Mouse (Mus musculus) ES-Bruce4 (cell line): Measurements from ENCODE around the gene Lysmd1. TPM values are rescaled to one million over a fixed set of nuclear protein-coding genes. Genes with fewer than 3 reads are reported as not detected.
"Not testable (repeated sequence)": the region's sequence is repeated elsewhere in the genome, so short reads cannot be mapped to it uniquely, and the experiment has no call there.

Experiments used
- H3K27ac ChIP-seq: 2 replicates; pipeline ENCODE4 v1.5.1; 2012; ENCODE audit warnings: low read length, inconsistent platforms; ENCODE audit not compliant: insufficient read depth
- H3K27me3 ChIP-seq: 2 replicates; pipeline ENCODE4 v1.6.1; 2012; ENCODE audit warnings: mild to moderate bottlenecking, low read length, inconsistent platforms; ENCODE audit not compliant: control insufficient read depth, poor library complexity, insufficient read depth, severe bottlenecking
- H3K36me3 ChIP-seq: 2 replicates; pipeline ENCODE4 v1.6.1; 2012; ENCODE audit warnings: inconsistent platforms, mild to moderate bottlenecking, low read length, moderate library complexity; ENCODE audit not compliant: control insufficient read depth, poor library complexity, insufficient read depth, severe bottlenecking
- H3K4me1 ChIP-seq: one replicate; pipeline ENCODE4 v1.8.1; 2011; ENCODE audit warnings: low read length; ENCODE audit not compliant: control insufficient read depth, insufficient read depth
- H3K4me3 ChIP-seq: 2 replicates; pipeline ENCODE4 v1.5.1; 2011; ENCODE audit warnings: low read depth, mild to moderate bottlenecking, low read length
- H3K9ac ChIP-seq: 2 replicates; pipeline ENCODE4 v1.6.1; 2012; ENCODE audit warnings: low read depth, mild to moderate bottlenecking, inconsistent platforms; ENCODE audit not compliant: poor library complexity, severe bottlenecking
- H3K9me3 ChIP-seq: replicated peaks from 2 replicates; pipeline ENCODE4 v1.6.1; 2012; ENCODE audit warnings: mild to moderate bottlenecking, low read length, inconsistent platforms; ENCODE audit not compliant: control insufficient read depth, poor library complexity, insufficient read depth, severe bottlenecking
- CTCF ChIP-seq: IDR thresholded peaks from one replicate; pipeline ENCODE4 v1.8.1; 2011; ENCODE audit warnings: low read depth, low read length
- EP300 ChIP-seq: IDR thresholded peaks from 2 replicates; pipeline ENCODE4 v1.6.1; 2011; ENCODE audit warnings: low read depth, low read length; ENCODE audit not compliant: insufficient read depth
- POLR2A ChIP-seq: IDR thresholded peaks from one replicate; pipeline ENCODE4 v1.8.1; 2011; ENCODE audit warnings: low read length; ENCODE audit not compliant: insufficient read depth
- polyA plus RNA-seq: library from polyadenylated mRNA; stranded (reverse); fragments of >200 nt; gene quantifications from 2 replicates; pipeline ENCODE4 v1.2.4, GENCODE M21; 2011; ENCODE audit warnings: low read depth; ENCODE audit not compliant: missing spikeins, insufficient read depth, insufficient read length

Gene Lysmd1
- polyA plus RNA-seq, 1 experiment: 5.7 TPM

DNA sequence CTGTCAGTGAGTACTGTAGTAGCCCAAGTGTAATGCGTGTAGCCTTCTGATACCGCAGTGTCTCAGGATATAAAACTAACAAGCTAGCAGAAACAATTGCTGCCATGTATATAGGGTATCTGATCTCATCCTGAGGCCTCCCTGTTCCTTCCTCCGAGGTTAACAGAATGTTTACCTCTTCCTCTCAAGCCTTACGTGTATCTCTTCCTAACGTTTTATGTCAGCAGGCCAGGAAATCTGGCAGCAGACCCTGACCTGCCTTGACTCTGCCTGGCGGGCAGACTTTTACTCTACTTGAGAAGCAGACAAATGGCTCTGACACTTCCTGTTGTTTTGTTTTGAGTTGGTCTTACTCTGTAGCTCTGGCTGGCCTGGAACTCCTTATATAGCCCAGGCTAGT is 12.3 kb upstream of the Lysmd1 start:
- Histone ChIP-seq H3K9ac (no peak overlapping the region), H3K27ac (no peak overlapping the region), H3K4me3 (no peak overlapping the region), H3K36me3 (peaks cover 42% of the 10 kb centered on the region), H3K4me1 (peaks cover 3% of the 10 kb centered on the region), H3K27me3 (no peaks in the 10 kb centered on the region), H3K9me3 (no peaks in the 10 kb centered on the region)
- TF ChIP-seq POLR2A (no peak), EP300 (no peak), CTCF (no peak)

DNA sequence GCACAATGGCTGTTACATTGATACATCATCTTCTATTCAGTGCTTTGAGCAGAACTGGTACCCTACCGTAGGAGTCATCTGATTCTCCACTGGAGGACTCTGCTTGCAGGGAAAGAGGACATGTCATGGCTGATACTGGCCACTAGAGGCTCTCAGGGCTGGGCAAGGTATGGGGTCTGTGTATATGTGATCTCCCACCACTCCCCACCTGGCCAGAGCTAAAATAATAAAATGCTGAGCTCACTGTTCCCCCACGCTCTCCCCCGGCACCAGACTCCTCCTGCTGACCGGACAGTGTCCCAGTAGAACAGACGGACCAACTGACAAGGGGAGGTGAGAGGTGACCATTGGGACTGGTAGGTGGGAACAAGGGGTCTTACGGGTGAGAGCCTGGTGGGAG is 9.6 kb upstream of the Lysmd1 start, which contains the start of gene Tmod4:
Gene Tmod4 (plus strand): TSS at position 231 of the 400 bp plus-strand sequence.
- no peaks in the 10 kb centered on the region for H3K9me3 ChIP-seq
- H3K27ac ChIP-seq: no peak within 1 kb of the TSS
- H3K36me3 ChIP-seq: peaks cover 29% of the 10 kb centered on the region
- H3K9ac ChIP-seq: no peak within 1 kb of the TSS
- TF ChIP-seq EP300 (no peak), POLR2A (no peak), CTCF (peak; percentile 64)
- no peak within 1 kb of the TSS for H3K4me3 ChIP-seq
- H3K27me3 ChIP-seq: no peaks in the 10 kb centered on the region
- peaks cover 3% of the 10 kb centered on the region for H3K4me1 ChIP-seq

DNA sequence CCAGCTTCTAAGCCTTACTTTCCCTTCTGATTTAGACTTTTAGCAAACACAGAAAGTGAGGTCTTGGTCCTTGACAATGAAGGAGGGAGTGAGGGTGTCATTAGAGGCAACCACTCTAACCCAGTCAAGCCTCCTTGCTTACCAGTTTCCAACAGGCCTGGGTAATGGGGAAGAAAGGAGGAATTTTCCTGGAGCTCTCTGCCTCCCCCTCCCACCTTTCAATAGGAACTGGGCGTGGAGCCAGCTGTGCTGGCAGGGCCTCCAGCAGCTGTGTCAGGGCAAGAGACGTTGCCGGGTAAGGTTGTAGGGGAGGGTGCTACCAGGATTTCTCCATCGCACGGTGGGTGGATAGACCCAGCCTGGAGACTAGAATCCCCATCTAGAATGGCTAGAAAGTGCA is 8.9 kb upstream of the Lysmd1 start:
- Histone ChIP-seq H3K9ac (no peak overlapping the region), H3K4me1 (peaks cover 3% of the 10 kb centered on the region), H3K27ac (no peak overlapping the region), H3K9me3 (no peaks in the 10 kb centered on the region), H3K36me3 (peaks cover 25% of the 10 kb centered on the region), H3K4me3 (no peak overlapping the region), H3K27me3 (no peaks in the 10 kb centered on the region)
- TF ChIP-seq EP300 (no peak), POLR2A (no peak), CTCF (no peak)

DNA sequence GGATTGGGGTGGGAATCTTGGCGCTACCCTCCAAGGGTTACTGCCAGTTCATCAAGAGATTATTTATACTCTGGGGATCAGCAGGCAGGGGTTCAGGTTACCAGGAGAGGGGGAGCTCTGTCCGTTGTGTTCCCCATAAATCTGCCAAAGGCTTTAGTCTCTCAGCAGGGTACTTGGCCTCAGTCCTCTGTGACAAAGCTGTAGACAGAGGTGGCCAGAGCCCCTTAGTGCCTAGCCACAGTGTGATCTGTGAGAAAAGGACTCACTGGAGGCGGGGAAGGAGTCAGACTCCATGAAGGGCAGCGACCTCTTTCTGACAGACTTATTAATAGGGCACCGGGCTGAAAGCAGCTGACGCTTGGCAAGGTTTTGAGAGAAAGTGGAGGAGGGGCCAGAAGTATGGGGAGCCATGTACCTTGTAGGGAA is 4.6 kb upstream of the Lysmd1 start:
- Histone ChIP-seq H3K36me3 (peaks cover 3% of the 10 kb centered on the region; the same call in 1 of the 2 replicates), H3K9ac (no peak overlapping the region), H3K4me3 (no peak overlapping the region), H3K27me3 (no peaks in the 10 kb centered on the region), H3K9me3 (no peaks in the 10 kb centered on the region), H3K27ac (no peak overlapping the region), H3K4me1 (peaks cover 3% of the 10 kb centered on the region)
- TF ChIP-seq EP300: no peak

DNA sequence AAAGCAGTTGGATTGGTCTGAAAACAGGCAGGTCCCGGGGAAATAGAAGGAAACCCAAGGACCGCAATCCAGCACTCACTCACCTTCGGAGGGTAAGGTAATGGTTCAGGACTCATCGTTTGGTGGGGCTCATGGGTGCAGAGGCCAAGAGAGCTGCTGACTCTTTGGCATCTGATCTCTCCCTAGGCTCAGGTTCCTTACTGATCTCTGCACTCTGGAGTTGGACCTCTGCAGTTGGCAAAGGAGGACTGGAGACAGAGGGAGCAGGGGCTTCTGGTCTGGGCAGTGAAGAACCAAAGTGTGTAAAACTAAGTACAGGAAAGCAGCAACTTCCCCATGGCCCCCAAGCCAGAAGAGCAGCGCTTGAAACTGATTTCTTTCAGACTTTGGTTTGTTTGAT is 3.8 kb upstream of the Lysmd1 start:
- H3K9me3 ChIP-seq: no peaks in the 10 kb centered on the region
- H3K4me3 ChIP-seq: no peak overlapping the region
- no peaks in the 10 kb centered on the region for H3K27me3 ChIP-seq
- no peak overlapping the region for H3K9ac ChIP-seq
- TF ChIP-seq POLR2A: no peak
- TF ChIP-seq CTCF: no peak
- TF ChIP-seq EP300: no peak
- H3K36me3 ChIP-seq: peaks cover 3% of the 10 kb centered on the region; the same call in 1 of the 2 replicates
- no peak overlapping the region for H3K27ac ChIP-seq
- no peaks in the 10 kb centered on the region for H3K4me1 ChIP-seq

DNA sequence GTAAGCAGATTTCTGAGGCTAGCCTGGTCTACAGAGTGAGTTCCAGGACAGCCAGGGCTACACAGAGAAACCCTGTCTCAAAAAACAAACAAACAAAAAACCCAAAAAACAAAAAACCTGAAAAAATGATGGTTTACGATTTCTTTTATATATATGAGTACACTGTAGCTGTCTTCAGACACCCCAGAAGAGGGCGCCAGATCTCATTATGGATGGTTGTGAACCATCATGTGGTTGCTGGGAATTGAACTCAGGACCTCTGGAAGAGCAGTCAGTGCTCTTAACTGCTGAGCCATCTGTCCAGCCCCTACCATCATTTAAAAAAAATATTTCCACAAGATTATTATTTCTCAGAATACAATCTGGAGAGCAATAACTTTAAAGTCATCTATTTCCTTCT is 1.5 kb upstream of the Lysmd1 start:
- not testable (repeated sequence) for H3K9ac ChIP-seq, H3K4me3 ChIP-seq

More for the DNA sequence above, 1.5 kb upstream of the Lysmd1 start:
- not testable (repeated sequence) for H3K36me3 ChIP-seq, H3K27me3 ChIP-seq, H3K4me1 ChIP-seq, H3K9me3 ChIP-seq, H3K27ac ChIP-seq
